Mouse (Mus musculus): ENCODE results near the gene Gm2974. TPM values are rescaled to one million over a fixed set of nuclear protein-coding genes. Genes with fewer than 3 reads are reported as not detected.
A peak's percentile ranks its signal among the peaks of the same experiment; 100 is the strongest.
"Not testable (repeated sequence)": the region's sequence is repeated elsewhere in the genome, so short reads cannot be mapped to it uniquely, and the experiment has no call there.

Gm2974 gene
- 0.54 and 0.72 TPM in 2 replicates for polyA plus RNA-seq (2012; rRNA removed)

GRCm38 (mm10) chr14:4182491-4183210 is at the start of gene Gm2974:
TSS of gene Gm2974 (plus strand) at chr14:4182576.
- 24% methylated on average over 36 of the region's 59 CpGs for WGBS
- H3K27me3 ChIP-seq (ENCODE audit: control insufficient read depth, insufficient read depth, low read length); H3K4me3 ChIP-seq (replicated peaks; ENCODE audit: insufficient read depth, low read depth, low read length); H3K4me1 ChIP-seq (ENCODE audit: control insufficient read depth, insufficient read depth, low read length); H3K27ac ChIP-seq (ENCODE audit: insufficient read depth, low read length): not testable (repeated sequence)
- peak in 1 of 2 experiments; percentile 7 for DNase-seq

- not testable (repeated sequence) for H3K4me3 ChIP-seq (replicated peaks; ENCODE audit: insufficient read depth, low read depth, low read length); H3K27ac ChIP-seq (ENCODE audit: insufficient read depth, low read length); H3K4me1 ChIP-seq (ENCODE audit: control insufficient read depth, insufficient read depth, low read length); H3K27me3 ChIP-seq (ENCODE audit: control insufficient read depth, insufficient read depth, low read length); DNase-seq
- 85% methylated on average over 4 of the region's 4 CpGs for WGBS
Observed at GRCm38 (mm10) chr14:4141646-4142045, 40.7 kb upstream of the Gm2974 start.

- 65% methylated on average over 1 of the region's 2 CpGs for WGBS
- H3K4me3 ChIP-seq (replicated peaks; ENCODE audit: insufficient read depth, low read depth, low read length); H3K4me1 ChIP-seq (ENCODE audit: control insufficient read depth, insufficient read depth, low read length); H3K27me3 ChIP-seq (ENCODE audit: control insufficient read depth, insufficient read depth, low read length); H3K27ac ChIP-seq (ENCODE audit: insufficient read depth, low read length); DNase-seq: not testable (repeated sequence)
Observed at GRCm38 (mm10) chr14:4164730-4165129, 17.6 kb upstream of the Gm2974 start, which contains the start of gene Gm3127. TSS of gene Gm3127 (plus strand) at chr14:4165030.

- H3K4me1 ChIP-seq (ENCODE audit: control insufficient read depth, insufficient read depth, low read length); DNase-seq; H3K27ac ChIP-seq (ENCODE audit: insufficient read depth, low read length); H3K27me3 ChIP-seq (ENCODE audit: control insufficient read depth, insufficient read depth, low read length); H3K4me3 ChIP-seq (replicated peaks; ENCODE audit: insufficient read depth, low read depth, low read length): not testable (repeated sequence)
- WGBS, result 8% methylated on average over 12 of the region's 14 CpGs
Observed at GRCm38 (mm10) chr14:4182030-4182429, 346 bp upstream of the Gm2974 start.

GRCm38 (mm10) chr14:4183375-4183774 is 999 bp downstream of the Gm2974 start:
- H3K27me3 ChIP-seq (ENCODE audit: control insufficient read depth, insufficient read depth, low read length); H3K4me3 ChIP-seq (replicated peaks; ENCODE audit: insufficient read depth, low read depth, low read length); H3K27ac ChIP-seq (ENCODE audit: insufficient read depth, low read length); H3K4me1 ChIP-seq (ENCODE audit: control insufficient read depth, insufficient read depth, low read length): not testable (repeated sequence)
- 33% methylated on average over 7 of the region's 10 CpGs for WGBS
- peak in 1 of 2 experiments; percentile 4 for DNase-seq

- H3K27ac ChIP-seq (ENCODE audit: insufficient read depth, low read length); H3K4me3 ChIP-seq (replicated peaks; ENCODE audit: insufficient read depth, low read depth, low read length); H3K27me3 ChIP-seq (ENCODE audit: control insufficient read depth, insufficient read depth, low read length); H3K4me1 ChIP-seq (ENCODE audit: control insufficient read depth, insufficient read depth, low read length); DNase-seq: not testable (repeated sequence)
- no CpG with 5 or more reads among the region's 2 CpGs for WGBS
Observed at GRCm38 (mm10) chr14:4249331-4249730, 67.0 kb downstream of the Gm2974 start, which contains the start of gene Gm3138. TSS of gene Gm3138 (plus strand) at chr14:4249631.

Other genes with a start within 250 kb of the Gm2974 start
- 0.26 and 0.51 TPM in 2 replicates for gene Gm3095, start 219.0 kb upstream of the Gm2974 start, polyA plus RNA-seq (2012; rRNA removed)
- gene Gm3099, start 184.2 kb upstream of the Gm2974 start, polyA plus RNA-seq (2012; rRNA removed), result not detected in 2 replicates
- gene Gm5796, start 158.6 kb upstream of the Gm2974 start, polyA plus RNA-seq (2012; rRNA removed), result 0.49 and 0.74 TPM in 2 replicates
- gene Gm3115, start 98.5 kb upstream of the Gm2974 start, polyA plus RNA-seq (2012; rRNA removed), result not detected in 2 replicates
- 0.90 and 1.1 TPM in 2 replicates for gene Gm8108, start 72.0 kb upstream of the Gm2974 start, polyA plus RNA-seq (2012; rRNA removed)
- not detected in 2 replicates for gene Gm3127, start 17.5 kb upstream of the Gm2974 start, polyA plus RNA-seq (2012; rRNA removed)
- not detected in 2 replicates for gene Gm3138, start 67.1 kb downstream of the Gm2974 start, polyA plus RNA-seq (2012; rRNA removed)
- gene Gm3149, start 134.7 kb downstream of the Gm2974 start, polyA plus RNA-seq (2012; rRNA removed), result not detected in 2 replicates
- 0.80 and 1.0 TPM in 2 replicates for gene 2610042L04Rik, start 152.2 kb downstream of the Gm2974 start, polyA plus RNA-seq (2012; rRNA removed)
- not detected in 2 replicates for gene Gm3159, start 214.9 kb downstream of the Gm2974 start, polyA plus RNA-seq (2012; rRNA removed)
- 0.90 and 1.2 TPM in 2 replicates for gene Gm3164, start 232.9 kb downstream of the Gm2974 start, polyA plus RNA-seq (2012; rRNA removed)
- 1.1 and 1.4 TPM in 2 replicates for gene Gm3173, start 248.4 kb downstream of the Gm2974 start, polyA plus RNA-seq (2012; rRNA removed)